ENCODE assay signal across 11 mouse cellular contexts in genomic region chr3:56438020-56438747, GRCm38 (mm10).
DNase-seq lines count a peak whose midpoint lies in the region; ATAC-seq lines count a peak whose summit lies in the region.
"Had no signal": no experiment of that assay in that cellular context is flagged by ENCODE, and none has a peak within 500 bp of the region (broad histone marks: within the 10 kb centered on the region; RNA-seq: fewer than 3 reads in every experiment).

No protein-coding gene starts in this region.

- peaks cover 12% of the 10 kb centered on the region for H3K4me1 ChIP-seq in embryonic facial prominence, embryonic 14.5 days (ENCODE audit: control insufficient read depth, insufficient read depth, low read length)
- peaks cover 5% of the 10 kb centered on the region; the same call in 1 of the 2 replicates for H3K4me1 ChIP-seq in hindbrain, embryonic 16.5 days (ENCODE audit: control insufficient read depth, insufficient read depth, low read depth, low read length)
- H3K4me1 ChIP-seq in midbrain, embryonic 15.5 days = peaks cover 10% of the 10 kb centered on the region; the same call in 1 of the 2 replicates
- H3K4me1 ChIP-seq in liver, embryonic 11.5 days (replicated peaks; ENCODE audit: control insufficient read depth, insufficient read depth, low read length) = no peaks in the 10 kb centered on the region
- H3K4me1 ChIP-seq: megakaryocyte, embryonic 14.5 days had no signal

- H3K27ac ChIP-seq in embryonic facial prominence, embryonic 14.5 days (replicated peaks; ENCODE audit: low read depth, low read length) = peak overlapping the region; percentile 21
- H3K27ac ChIP-seq in hindbrain, embryonic 16.5 days (ENCODE audit: low read depth, low read length) = peak overlapping the region; percentile 2; the same call in 1 of the 2 replicates
- H3K27ac ChIP-seq in midbrain, embryonic 15.5 days = peak overlapping the region; percentile 32; the same call in 1 of the 2 replicates
- H3K27ac ChIP-seq in liver, embryonic 11.5 days (ENCODE audit: low read depth, low read length) = no peak overlapping the region

- H3K27me3 ChIP-seq in embryonic facial prominence, embryonic 14.5 days (replicated peaks; ENCODE audit: control insufficient read depth, insufficient read depth, low read length) = no peaks in the 10 kb centered on the region
- H3K27me3 ChIP-seq in hindbrain, embryonic 16.5 days (replicated peaks; ENCODE audit: control insufficient read depth, insufficient read depth, low read length) = no peaks in the 10 kb centered on the region
- no peaks in the 10 kb centered on the region for H3K27me3 ChIP-seq in midbrain, embryonic 15.5 days (replicated peaks)
- no peaks in the 10 kb centered on the region for H3K27me3 ChIP-seq in liver, embryonic 11.5 days (replicated peaks; ENCODE audit: control insufficient read depth, insufficient read depth, low read length)
- H3K27me3 ChIP-seq: megakaryocyte, embryonic 14.5 days had no signal

- no peaks in the 10 kb centered on the region for H3K9me3 ChIP-seq in embryonic facial prominence, embryonic 14.5 days (ENCODE audit: control insufficient read depth, low read length)
- no peaks in the 10 kb centered on the region for H3K9me3 ChIP-seq in hindbrain, embryonic 16.5 days (ENCODE audit: control insufficient read depth, low read length)
- no peaks in the 10 kb centered on the region for H3K9me3 ChIP-seq in midbrain, embryonic 15.5 days
- no peaks in the 10 kb centered on the region for H3K9me3 ChIP-seq in liver, embryonic 11.5 days (ENCODE audit: control insufficient read depth, low read length)

- H3K36me3 ChIP-seq in embryonic facial prominence, embryonic 14.5 days (ENCODE audit: control insufficient read depth, insufficient read depth, low read length) = no peaks in the 10 kb centered on the region
- H3K36me3 ChIP-seq in hindbrain, embryonic 16.5 days (ENCODE audit: control insufficient read depth, insufficient read depth, low read length) = no peaks in the 10 kb centered on the region
- no peaks in the 10 kb centered on the region for H3K36me3 ChIP-seq in midbrain, embryonic 15.5 days (replicated peaks)
- H3K36me3 ChIP-seq in liver, embryonic 11.5 days (ENCODE audit: control insufficient read depth, insufficient read depth, low read length) = no peaks in the 10 kb centered on the region

- H3K9ac ChIP-seq in embryonic facial prominence, embryonic 14.5 days (ENCODE audit: low read depth, low read length) = no peak overlapping the region
- no peak overlapping the region for H3K9ac ChIP-seq in hindbrain, embryonic 16.5 days (ENCODE audit: low read depth, low read length)
- H3K9ac ChIP-seq in midbrain, embryonic 15.5 days = no peak overlapping the region
- H3K9ac ChIP-seq in liver, embryonic 11.5 days (ENCODE audit: low read depth, low read length) = no peak overlapping the region

- peak; percentile 6 for DNase-seq in kidney, adult 9 months
- no peak for DNase-seq in kidney, adult 8-10 months
- DNase-seq in embryonic facial prominence, embryonic 14.5 days (ENCODE audit: low spot score) = peak; percentile 83
- no peak for DNase-seq in embryo, embryonic 10 days (ENCODE audit: low spot score)
- no peak for DNase-seq in frontal cortex, postnatal 14 days (ENCODE audit: low spot score in 2 of 2)
- DNase-seq in liver, embryonic 11.5 days (ENCODE audit: low spot score) = no peak
- DNase-seq: right cerebral cortex, postnatal 25 days; thymus, adult 2 months had no signal

- peak; percentile 77 for ATAC-seq in embryonic facial prominence, embryonic 14.5 days (ENCODE audit: low read depth)
- peak; percentile 85 for ATAC-seq in hindbrain, embryonic 16.5 days
- ATAC-seq in midbrain, embryonic 15.5 days (replicated peaks) = no peak; the same call in 1 of the 2 replicates
- ATAC-seq in liver, embryonic 11.5 days (replicated peaks; ENCODE audit: low FRiP score) = no peak

- WGBS in embryonic facial prominence, embryonic 14.5 days = 33% methylated on average over 12 of the region's 12 CpGs
- WGBS in hindbrain, embryonic 16.5 days = 29% methylated on average over 12 of the region's 12 CpGs
- 50% methylated on average over 12 of the region's 12 CpGs for WGBS in midbrain, embryonic 15.5 days
- WGBS in liver, embryonic 11.5 days = 73% methylated on average over 12 of the region's 12 CpGs

- H3K4me2 ChIP-seq in embryonic facial prominence, embryonic 14.5 days (ENCODE audit: low read depth, low read length) = no peak overlapping the region
- H3K4me2 ChIP-seq in hindbrain, embryonic 16.5 days (ENCODE audit: low read length) = peak overlapping the region; percentile 6
- H3K4me2 ChIP-seq in midbrain, embryonic 15.5 days = no peak overlapping the region
- H3K4me2 ChIP-seq in liver, embryonic 11.5 days = no peak overlapping the region

- no peak overlapping the region for H3K4me3 ChIP-seq in embryonic facial prominence, embryonic 14.5 days (ENCODE audit: low read depth, low read length)
- no peak overlapping the region for H3K4me3 ChIP-seq in hindbrain, embryonic 16.5 days (ENCODE audit: low read length)
- H3K4me3 ChIP-seq in midbrain, embryonic 15.5 days = no peak overlapping the region
- no peak overlapping the region for H3K4me3 ChIP-seq in liver, embryonic 11.5 days (ENCODE audit: low read depth, low read length)
- H3K4me3 ChIP-seq: megakaryocyte, embryonic 14.5 days had no signal

Comparison
In these comparisons a context has a peak if more than half of its experiments do, and no peak if none do; other contexts are left out.
1. DNase-seq: peak in kidney, adult 9 months (single experiment) and embryonic facial prominence, embryonic 14.5 days (single experiment); none in kidney, adult 8-10 months (0 of 2), embryo, embryonic 10 days (single experiment), frontal cortex, postnatal 14 days (0 of 2) and liver, embryonic 11.5 days (single experiment).
2. ATAC-seq: peak in embryonic facial prominence, embryonic 14.5 days (single experiment) and hindbrain, embryonic 16.5 days (single experiment); none in midbrain, embryonic 15.5 days (single experiment) and liver, embryonic 11.5 days (single experiment).